Mouse (Mus musculus) heart, adult 2 months (tissue): ENCODE measurements around the gene Ppp6r3.

Experiments
- CTCF ChIP-seq: fragments of 200-600 bp; IDR thresholded peaks from 2 replicates; pipeline ENCODE4 v1.8.1; 2022; ENCODE audit warnings: antibody characterized with exemption, mild to moderate bottlenecking, moderate library complexity
- POLR2A ChIP-seq: fragments of 200-500 bp; IDR thresholded peaks from 2 replicates; pipeline ENCODE4 v1.6.1; 2011; ENCODE audit warnings: mild to moderate bottlenecking, low read depth, low read length, control low read depth; ENCODE audit not compliant: insufficient read depth

GRCm38 (mm10) chr19:3405531-3406281 is 169.8 kb downstream of the Ppp6r3 start:
- TF ChIP-seq POLR2A (no peak), CTCF (no peak)
